Mouse (Mus musculus) stomach, embryonic 15.5 days (tissue): ENCODE data around the gene Rsph6a. TPM values are rescaled to one million over a fixed set of nuclear protein-coding genes. Genes with fewer than 3 reads are reported as not detected.

Source experiments
- ATAC-seq: fragments of 200-750 bp; cut with Nextera tagmentation; 2 replicates; pipeline ENCODE4 v1.8.0; 2017; ENCODE audit warnings: low read depth, moderate number of reproducible peaks, moderate TSS enrichment; ENCODE audit not compliant: insufficient read depth, low FRiP score
- H3K27ac ChIP-seq: fragments of 300-500 bp; sonication (generic); 2 replicates; pipeline ENCODE4 v1.5.1; 2015; ENCODE audit warnings: mild to moderate bottlenecking, inconsistent platforms
- H3K27me3 ChIP-seq: fragments of 300-500 bp; sonication (generic); replicated peaks from 2 replicates; pipeline ENCODE4 v1.6.1; 2015; ENCODE audit warnings: inconsistent platforms
- H3K36me3 ChIP-seq: fragments of 300-500 bp; sonication (generic); 2 replicates; pipeline ENCODE4 v1.6.1; 2015; ENCODE audit warnings: inconsistent platforms
- H3K4me1 ChIP-seq: fragments of 300-500 bp; sonication (generic); 2 replicates; pipeline ENCODE4 v1.6.1; 2015; ENCODE audit warnings: inconsistent platforms
- H3K4me2 ChIP-seq: fragments of 300-500 bp; sonication (generic); 2 replicates; pipeline ENCODE4 v1.6.1; 2015; ENCODE audit warnings: mild to moderate bottlenecking, inconsistent platforms
- H3K4me3 ChIP-seq: fragments of 300-500 bp; sonication (generic); replicated peaks from 2 replicates; pipeline ENCODE4 v1.5.1; 2015; ENCODE audit warnings: inconsistent platforms
- H3K9ac ChIP-seq: fragments of 300-500 bp; sonication (generic); 2 replicates; pipeline ENCODE4 v1.6.1; 2015; ENCODE audit warnings: inconsistent platforms
- H3K9me3 ChIP-seq: fragments of 300-500 bp; sonication (generic); 2 replicates; pipeline ENCODE4 v1.6.1; 2016; ENCODE audit warnings: inconsistent platforms
- WGBS: fragments of 180-500 bp; shearing (Covaris S2); methylation state at CpG from one replicate; pipeline ENCODE4 v1.1.7; 2015; 5-methylcytosine and 5-hydroxymethylcytosine counted together
- microRNA-seq: library from miRNA; unstranded; fragments of <30 nt; microRNA quantifications from one replicate; pipeline ENCODE4, GENCODE M21; 2016
- polyA plus RNA-seq: library from polyadenylated mRNA; unstranded; fragments of >200 nt; fragmentation: Nextera tagmentation; extraction: Ambion mirVana; gene quantifications from 2 replicates; pipeline ENCODE4 v1.2.1, GENCODE M21; 2015

Rsph6a gene
- polyA plus RNA-seq, 1 experiment from 2014 or later, result not detected

GRCm38 (mm10) chr7:19119083-19119482 lies 64.6 kb downstream of the Rsph6a start:
- H3K27ac ChIP-seq, result no peak overlapping the region
- H3K4me3 ChIP-seq, result no peak overlapping the region
- no peaks in the 10 kb centered on the region; the same call in 1 of the 2 replicates for H3K9me3 ChIP-seq
- no peak overlapping the region for H3K4me2 ChIP-seq
- H3K36me3 ChIP-seq, result no peaks in the 10 kb centered on the region
- H3K27me3 ChIP-seq, result no peaks in the 10 kb centered on the region
- no peak overlapping the region for H3K9ac ChIP-seq
- peaks cover 23% of the 10 kb centered on the region for H3K4me1 ChIP-seq
- 92% methylated on average over 8 of the region's 8 CpGs for WGBS
- ATAC-seq, result no peak

DNA sequence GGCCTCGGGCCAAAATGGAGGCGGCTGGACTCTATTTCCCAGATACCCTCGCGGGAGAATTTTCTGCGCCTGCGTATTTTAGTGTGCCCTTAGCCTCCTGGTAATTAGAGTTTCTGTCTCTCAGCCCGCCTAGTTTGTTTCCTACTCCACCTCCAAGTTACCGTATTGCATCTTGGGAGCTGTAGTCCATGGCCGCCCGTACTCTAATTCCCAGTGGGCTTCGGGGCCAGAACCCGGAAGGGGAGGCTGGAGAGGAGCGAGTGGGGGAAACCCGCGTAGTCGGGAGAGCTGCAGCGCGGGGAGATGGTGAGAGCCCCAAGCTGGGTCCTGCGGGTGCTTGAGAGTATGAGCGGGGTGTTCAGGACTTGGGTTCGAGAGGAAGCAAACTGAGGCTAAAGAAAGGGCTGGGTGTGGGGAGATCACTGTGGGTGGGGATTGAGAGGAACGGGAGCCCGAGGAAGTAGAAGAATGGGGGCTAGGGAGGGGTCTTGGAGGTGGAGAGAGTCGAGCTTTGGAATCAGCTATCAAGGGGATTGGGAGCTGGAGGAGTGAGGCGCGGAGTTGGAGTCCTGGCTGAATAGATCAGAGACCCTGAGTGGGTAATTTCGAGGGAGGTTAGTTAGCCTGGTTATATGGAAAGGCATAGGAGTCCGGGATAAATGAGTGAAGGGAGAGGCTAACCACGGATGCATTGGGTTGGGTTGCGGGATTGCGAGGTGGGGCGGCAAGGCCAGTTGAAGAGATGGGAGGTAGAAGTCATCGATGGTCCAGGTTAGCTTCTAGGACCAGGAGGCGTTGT lies 65.3 kb downstream of the Rsph6a start, which contains the start of gene Fbxo46:
Fbxo46 (plus strand) TSS at position 229 of the 799 bp plus-strand sequence.
- Histone ChIP-seq H3K36me3 (no peaks in the 10 kb centered on the region), H3K27me3 (no peaks in the 10 kb centered on the region), H3K9me3 (no peaks in the 10 kb centered on the region; the same call in 1 of the 2 replicates), H3K27ac (0 out of 2 replicates have a peak within 1 kb of the TSS, but pooled peaks have one; percentile 40), H3K4me2 (peak within 1 kb of the TSS; percentile 84), H3K9ac (peak within 1 kb of the TSS; percentile 76), H3K4me1 (peaks cover 23% of the 10 kb centered on the region), H3K4me3 (peak within 1 kb of the TSS; percentile 68)
- WGBS, result 2% methylated on average over 34 of the region's 34 CpGs
- ATAC-seq, result peak; percentile 95

DNA sequence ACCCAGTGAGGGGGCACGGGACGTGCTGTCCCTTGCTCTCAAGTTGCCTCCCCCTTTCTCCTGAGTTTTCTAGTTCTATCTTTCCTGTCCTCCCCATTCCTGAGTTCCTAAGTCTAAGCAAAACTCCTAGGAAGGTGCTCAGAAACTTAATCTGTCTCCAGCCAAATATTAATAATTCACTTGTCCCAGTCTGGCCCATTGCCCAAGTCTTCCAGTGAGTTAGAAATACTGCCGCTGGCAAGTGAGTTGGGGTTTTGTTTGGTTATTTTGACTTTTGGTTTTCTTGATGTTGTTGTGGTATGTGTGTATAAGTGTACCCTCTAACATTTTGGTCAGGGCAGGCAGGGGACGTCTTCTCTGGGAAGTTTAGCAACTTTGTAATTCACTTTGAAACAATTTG lies 67.2 kb downstream of the Rsph6a start:
- no peak for ATAC-seq
- H3K27ac ChIP-seq, result no peak overlapping the region
- peaks cover 23% of the 10 kb centered on the region for H3K4me1 ChIP-seq
- no peaks in the 10 kb centered on the region for H3K27me3 ChIP-seq
- no peaks in the 10 kb centered on the region; the same call in 1 of the 2 replicates for H3K9me3 ChIP-seq
- no peaks in the 10 kb centered on the region for H3K36me3 ChIP-seq
- no peak overlapping the region for H3K4me3 ChIP-seq
- H3K9ac ChIP-seq, result no peak overlapping the region
- WGBS, result 92% methylated on average over 4 of the region's 4 CpGs
- no peak overlapping the region for H3K4me2 ChIP-seq

Small RNA genes lying within 50 kb of the gene (microRNA-seq; reads per million reads assigned to microRNA genes)
- gene Mir3100, result 0.58 reads per million

Other genes with a start within 250 kb of the Rsph6a start
- 0.08 and 0.19 TPM in 2 replicates for gene Psg17, start 233.1 kb upstream of the Rsph6a start, polyA plus RNA-seq
- 1.2 and 1.5 TPM in 2 replicates for gene Mill2, start 214.7 kb upstream of the Rsph6a start, polyA plus RNA-seq
- 58.2 and 79.2 TPM in 2 replicates for gene Pglyrp1, start 183.4 kb upstream of the Rsph6a start, polyA plus RNA-seq
- 26.1 and 29.2 TPM in 2 replicates for gene Ccdc61, start 144.3 kb upstream of the Rsph6a start, polyA plus RNA-seq
- gene Nova2, start 128.8 kb upstream of the Rsph6a start, polyA plus RNA-seq, result 0.63 TPM in 2 replicates
- gene Nanos2, start 67.3 kb upstream of the Rsph6a start, polyA plus RNA-seq, result not detected in 2 replicates
- 2.8 and 3.7 TPM in 2 replicates for gene Mypop, start 63.4 kb upstream of the Rsph6a start, polyA plus RNA-seq
- 23.5 and 28.0 TPM in 2 replicates for gene Irf2bp1, start 50.6 kb upstream of the Rsph6a start, polyA plus RNA-seq
- gene Foxa3, start 31.2 kb upstream of the Rsph6a start, polyA plus RNA-seq, result 30.2 and 32.7 TPM in 2 replicates
- gene Sympk, start 30.3 kb upstream of the Rsph6a start, polyA plus RNA-seq, result 28.1 and 32.3 TPM in 2 replicates
- 13.7 and 15.1 TPM in 2 replicates for gene Dmwd, start 21.5 kb downstream of the Rsph6a start, polyA plus RNA-seq
- 73.9 and 77.2 TPM in 2 replicates for gene Dmpk, start 29.2 kb downstream of the Rsph6a start, polyA plus RNA-seq
- gene Six5, start 39.9 kb downstream of the Rsph6a start, polyA plus RNA-seq, result 10.8 and 12.1 TPM in 2 replicates
- 2.8 and 3.2 TPM in 2 replicates for gene Gm4969, start 63.7 kb downstream of the Rsph6a start, polyA plus RNA-seq
- gene Fbxo46, start 65.2 kb downstream of the Rsph6a start, polyA plus RNA-seq, result 11.6 and 12.8 TPM in 2 replicates
- 13.5 and 14.7 TPM in 2 replicates for gene Qpctl, start 94.6 kb downstream of the Rsph6a start, polyA plus RNA-seq
- gene Snrpd2, start 95.0 kb downstream of the Rsph6a start, polyA plus RNA-seq, result 131 and 141 TPM in 2 replicates
- 2.3 and 2.9 TPM in 2 replicates for gene Gipr, start 111.4 kb downstream of the Rsph6a start, polyA plus RNA-seq
- gene Eml2, start 121.7 kb downstream of the Rsph6a start, polyA plus RNA-seq, result 10.6 and 10.7 TPM in 2 replicates
- gene Gpr4, start 157.8 kb downstream of the Rsph6a start, polyA plus RNA-seq, result 1.5 and 1.6 TPM in 2 replicates
- gene Opa3, start 173.6 kb downstream of the Rsph6a start, polyA plus RNA-seq, result 32.3 and 34.5 TPM in 2 replicates
- gene Vasp, start 217.1 kb downstream of the Rsph6a start, polyA plus RNA-seq, result 106 and 111 TPM in 2 replicates
- gene Ppm1n, start 225.4 kb downstream of the Rsph6a start, polyA plus RNA-seq, result 0.21 and 0.33 TPM in 2 replicates
- 10.6 and 13.9 TPM in 2 replicates for gene Rtn2, start 227.9 kb downstream of the Rsph6a start, polyA plus RNA-seq